Mouse (Mus musculus) C2C12 (cell line): Measurements from ENCODE around the gene Bmi1. TPM values are rescaled to one million over a fixed set of nuclear protein-coding genes. Genes with fewer than 3 reads are reported as not detected.

Experiments
- H3K27me3 ChIP-seq: one replicate; pipeline ENCODE4 v1.6.1; 2011; ENCODE audit not compliant: control insufficient read depth, insufficient read depth, insufficient read length
- H3K36me3 ChIP-seq: one replicate; pipeline ENCODE4 v1.6.1; 2011; ENCODE audit not compliant: control insufficient read depth, insufficient read depth
- H3K4me3 ChIP-seq: one replicate; pipeline ENCODE4 v1.5.1; 2011; ENCODE audit warnings: mild to moderate bottlenecking, control low read depth; ENCODE audit not compliant: poor library complexity, insufficient read depth, severe bottlenecking
- H3K79me2 ChIP-seq: one replicate; pipeline ENCODE4 v1.6.1; 2011; ENCODE audit not compliant: control insufficient read depth, insufficient read depth
- H3K79me3 ChIP-seq: one replicate; pipeline ENCODE4 v1.6.1; 2011; ENCODE audit warnings: low read depth, control low read depth
- H3ac ChIP-seq: one replicate; pipeline ENCODE3; 2011; ENCODE audit warnings: low read depth; ENCODE audit not compliant: control insufficient read depth, insufficient read length
- CEBPB ChIP-seq: IDR thresholded peaks from one replicate; pipeline ENCODE4 v1.6.1; 2011; ENCODE audit warnings: low read depth, mild to moderate bottlenecking, control low read depth, moderate library complexity
- CTCF ChIP-seq: IDR thresholded peaks from one replicate; pipeline ENCODE4 v1.5.1; 2011; ENCODE audit not compliant: control insufficient read depth, insufficient read depth, insufficient read length
- FOSL1 ChIP-seq: IDR thresholded peaks from one replicate; pipeline ENCODE4 v1.8.0; 2011; ENCODE audit warnings: mild to moderate bottlenecking, low read length; ENCODE audit not compliant: poor library complexity, insufficient read depth, severe bottlenecking
- MAX ChIP-seq: IDR thresholded peaks from one replicate; pipeline ENCODE4 v1.6.1; 2011; ENCODE audit warnings: mild to moderate bottlenecking, control low read depth
- MYOD1 ChIP-seq: IDR thresholded peaks from one replicate; pipeline ENCODE4 v1.6.1; 2011; ENCODE audit warnings: low read depth; ENCODE audit not compliant: control insufficient read depth, insufficient read length
- MYOG ChIP-seq: IDR thresholded peaks from one replicate; pipeline ENCODE4 v1.6.1; 2011; ENCODE audit not compliant: control insufficient read depth, insufficient read length; ENCODE audit errors: extremely low read depth
- USF1 ChIP-seq: IDR thresholded peaks from one replicate; pipeline ENCODE4 v1.6.1; 2011; ENCODE audit warnings: low read depth, mild to moderate bottlenecking, control low read depth, moderate library complexity
- long read RNA-seq, 2 experiments: library from polyadenylated mRNA; unstranded; transcript quantifications; one replicate each; pipeline ENCODE4 v2.0.0; 2019 to 2020
- polyA plus RNA-seq: library from polyadenylated mRNA; unstranded; fragments of >200 nt; fragmentation: generic; extraction: Trizol; gene quantifications from one replicate; pipeline ENCODE4 v1.2.1, GENCODE M21; 2012; ENCODE audit warnings: missing spikeins

The Bmi1 gene
- polyA plus RNA-seq = 22.3 TPM
- long read RNA-seq, experiment 1, transcript Bmi1-201 (10 exons, 3,594 nt) = major isoform, 7 of 15 reads
- long read RNA-seq, experiment 1, partial matches to known transcripts = 5 of 15 reads
- long read RNA-seq, experiment 1, other reads (novel, unspliced or antisense) = 3 of 15 reads
- long read RNA-seq, experiment 2, transcript Bmi1-201 (10 exons, 3,594 nt) = major isoform, 95 of 117 reads
- long read RNA-seq, experiment 2, partial matches to known transcripts = 9 of 117 reads
- long read RNA-seq, experiment 2, other reads (novel, unspliced or antisense) = 13 of 117 reads

- Histone ChIP-seq H3K79me2 (peaks cover 65% of the 10 kb centered on the region), H3K27me3 (no peaks in the 10 kb centered on the region), H3K36me3 (peaks cover 12% of the 10 kb centered on the region), H3ac (peak within 1 kb of the TSS; percentile 77), H3K4me3 (peak within 1 kb of the TSS; percentile 74), H3K79me3 (peaks cover 48% of the 10 kb centered on the region)
- TF ChIP-seq MYOG = no peak
- no peak for TF ChIP-seq MYOD1
- TF ChIP-seq CEBPB = no peak
- no peak for TF ChIP-seq FOSL1
- no peak for TF ChIP-seq CTCF
- no peak for TF ChIP-seq MAX
- TF ChIP-seq USF1 = no peak
Observed at GRCm38 (mm10) chr2:18676936-18677491, at the start of gene Bmi1. TSS of gene Bmi1 (plus strand) at chr2:18677018.

GRCm38 (mm10) chr2:18630547-18630946, 46.3 kb upstream of the Bmi1 start:
- H3K79me3 ChIP-seq = no peaks in the 10 kb centered on the region
- H3ac ChIP-seq = no peak overlapping the region
- no peaks in the 10 kb centered on the region for H3K79me2 ChIP-seq
- peaks cover 7% of the 10 kb centered on the region for H3K27me3 ChIP-seq
- TF ChIP-seq CEBPB (no peak), FOSL1 (no peak), MYOD1 (no peak), MAX (no peak), MYOG (no peak), CTCF (no peak), USF1 (no peak)
- no peaks in the 10 kb centered on the region for H3K36me3 ChIP-seq
- H3K4me3 ChIP-seq = no peak overlapping the region

DNA sequence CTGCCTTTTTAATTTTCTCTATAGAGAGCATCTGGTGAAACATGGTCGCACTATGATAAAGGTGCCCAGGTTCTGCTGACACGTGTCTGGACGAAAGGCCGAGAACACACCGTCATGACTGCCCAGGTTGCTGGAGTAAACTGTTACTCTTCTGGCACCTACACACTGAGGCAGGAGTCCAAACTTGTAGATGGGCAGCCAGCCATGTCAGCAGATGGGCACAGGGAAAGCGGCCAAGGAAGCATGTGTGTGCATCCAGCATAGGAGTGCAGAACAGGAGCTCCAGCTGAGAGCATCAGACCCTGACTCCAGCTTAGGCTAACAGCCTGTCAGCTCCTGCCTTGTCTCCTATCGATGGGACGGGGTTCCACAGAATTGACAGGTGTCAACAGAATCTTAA, 41.8 kb upstream of the Bmi1 start:
- Histone ChIP-seq H3K36me3 (no peaks in the 10 kb centered on the region), H3ac (no peak overlapping the region), H3K4me3 (no peak overlapping the region), H3K27me3 (peaks cover 7% of the 10 kb centered on the region), H3K79me2 (no peaks in the 10 kb centered on the region), H3K79me3 (no peaks in the 10 kb centered on the region)
- no peak for TF ChIP-seq MAX
- TF ChIP-seq CTCF = no peak
- no peak for TF ChIP-seq USF1
- no peak for TF ChIP-seq MYOG
- no peak for TF ChIP-seq CEBPB
- no peak for TF ChIP-seq FOSL1
- TF ChIP-seq MYOD1 = no peak

DNA sequence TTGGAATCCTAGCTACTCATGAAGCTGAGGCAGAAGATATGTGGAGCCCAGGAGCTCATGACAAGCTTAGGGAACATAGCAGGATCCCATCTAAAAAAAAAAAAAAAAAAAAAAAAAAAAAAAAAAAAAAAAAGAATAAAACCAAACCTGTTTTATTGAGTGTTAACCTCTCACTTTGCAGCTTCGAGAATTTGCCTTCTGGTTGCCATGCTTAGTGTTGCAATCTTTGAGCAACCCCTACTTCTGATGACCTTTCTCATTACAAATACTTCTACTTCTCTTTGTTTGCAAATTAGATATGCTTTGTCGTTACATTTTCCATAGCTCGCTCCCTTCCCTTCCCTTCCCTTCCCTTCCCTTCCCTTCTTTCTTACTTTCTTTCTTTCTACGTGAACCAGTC, 28.3 kb upstream of the Bmi1 start:
- no peak for TF ChIP-seq CTCF
- TF ChIP-seq MAX = no peak
- no peak for TF ChIP-seq MYOG
- TF ChIP-seq MYOD1 = no peak
- TF ChIP-seq USF1 = no peak
- TF ChIP-seq FOSL1 = no peak
- no peak for TF ChIP-seq CEBPB
- no peaks in the 10 kb centered on the region for H3K79me2 ChIP-seq
- peaks cover 7% of the 10 kb centered on the region for H3K27me3 ChIP-seq
- no peaks in the 10 kb centered on the region for H3K79me3 ChIP-seq
- H3ac ChIP-seq = no peak overlapping the region
- H3K4me3 ChIP-seq = no peak overlapping the region
- H3K36me3 ChIP-seq = no peaks in the 10 kb centered on the region

GRCm38 (mm10) chr2:18654821-18655220, 22.0 kb upstream of the Bmi1 start:
- TF ChIP-seq USF1 = no peak
- TF ChIP-seq CEBPB = no peak
- no peak for TF ChIP-seq FOSL1
- no peak for TF ChIP-seq MYOG
- no peak for TF ChIP-seq MAX
- no peaks in the 10 kb centered on the region for H3K27me3 ChIP-seq
- H3K79me2 ChIP-seq = no peaks in the 10 kb centered on the region
- no peaks in the 10 kb centered on the region for H3K36me3 ChIP-seq
- no peak overlapping the region for H3K4me3 ChIP-seq
- H3K79me3 ChIP-seq = no peaks in the 10 kb centered on the region
- no peak overlapping the region for H3ac ChIP-seq

DNA sequence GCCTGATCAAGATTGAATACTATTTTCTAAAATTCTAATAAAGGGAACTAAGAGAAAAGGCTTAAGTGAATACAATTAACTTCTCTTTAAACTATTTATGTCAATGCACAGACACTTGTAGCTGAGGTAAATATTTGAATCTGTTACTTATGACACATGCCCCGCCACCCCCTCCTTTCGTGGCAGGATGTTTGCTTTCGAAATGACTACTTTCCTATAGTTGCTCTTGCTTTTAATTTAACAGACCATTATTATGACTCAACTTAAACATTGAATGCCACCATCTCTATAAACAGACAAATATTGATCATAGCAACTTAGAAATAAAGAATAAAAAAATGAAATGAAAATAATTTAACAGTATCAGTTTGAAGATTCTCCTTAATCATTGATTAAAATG, 12.8 kb upstream of the Bmi1 start:
- no peaks in the 10 kb centered on the region for H3K27me3 ChIP-seq
- H3ac ChIP-seq = no peak overlapping the region
- no peaks in the 10 kb centered on the region for H3K79me3 ChIP-seq
- TF ChIP-seq MYOD1 (no peak), CTCF (no peak), MAX (no peak), MYOG (no peak), USF1 (no peak), FOSL1 (no peak), CEBPB (no peak)
- H3K79me2 ChIP-seq = no peaks in the 10 kb centered on the region
- no peaks in the 10 kb centered on the region for H3K36me3 ChIP-seq
- H3K4me3 ChIP-seq = no peak overlapping the region
